ENCODE assay signal across 23 mouse cellular contexts in the genomic region with DNA sequence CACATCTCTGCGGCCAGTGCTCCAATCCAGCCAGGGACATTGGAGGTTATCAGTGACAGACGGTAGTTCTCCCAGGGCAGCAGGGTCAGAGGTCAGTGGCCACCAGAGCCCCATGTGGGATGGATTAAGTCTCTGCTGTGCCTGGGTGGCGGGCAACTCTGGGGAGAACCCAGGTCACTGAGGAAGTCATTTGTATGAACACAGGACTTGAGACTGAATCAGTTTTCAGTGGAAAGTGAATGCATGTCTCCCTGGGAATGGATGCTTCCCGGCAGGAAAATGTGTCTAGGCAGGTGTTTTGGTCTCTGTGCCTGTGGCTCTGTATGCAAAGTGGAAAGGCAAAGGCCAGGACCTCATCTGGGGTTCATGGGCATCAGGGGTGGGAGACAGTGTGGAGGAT.
A peak's percentile ranks its signal among the peaks of the same experiment; 100 is the strongest.
DNase-seq lines count a peak whose midpoint lies in the region; ATAC-seq and TF ChIP-seq lines count a peak whose summit lies in the region.
"Had no signal": no experiment of that assay in that cellular context is flagged by ENCODE, and none has a peak within 500 bp of the region (broad histone marks: within the 10 kb centered on the region; RNA-seq: fewer than 3 reads in every experiment).

No protein-coding gene starts in this region.

- H3K9ac ChIP-seq in hindbrain, postnatal 0 days (replicated peaks; ENCODE audit: low read length) = no peak overlapping the region
- H3K9ac ChIP-seq in kidney, embryonic 16.5 days (replicated peaks; ENCODE audit: low read length) = no peak overlapping the region
- H3K9ac ChIP-seq: embryonic facial prominence, embryonic 12.5 days; forebrain, embryonic 13.5 days; forebrain, embryonic 15.5 days had no signal

- peak; percentile 70 for DNase-seq in embryo, embryonic 10 days (ENCODE audit: low spot score)
- no peak for DNase-seq in embryo, embryonic 10.5 days (ENCODE audit: low spot score)
- no peak for DNase-seq in hindbrain, embryonic 10.5 days (ENCODE audit: low spot score)
- DNase-seq in hindbrain, postnatal 0 days (ENCODE audit: low spot score) = no peak
- DNase-seq in embryo, embryonic 11 days = peak; percentile 25
- peak; percentile 42 for DNase-seq in embryonic facial prominence, embryonic 10.5 days (ENCODE audit: low spot score)
- DNase-seq in MN1 (ENCODE audit: low spot score) = no peak
- DNase-seq: adrenal gland, adult 2 months; adrenal gland, postnatal 10 days; adrenal gland, postnatal 25 days; B cell, adult 2 months; cerebellum, adult 11 months; cerebellum, adult 18-20 months; cerebellum, adult 8-10 months; cerebellum, adult 9-11 months; cerebellum, postnatal 14 days; cerebellum, postnatal 36 days had no signal

- ATAC-seq in hindbrain, postnatal 0 days = no peak
- no peak for ATAC-seq in kidney, embryonic 16.5 days (ENCODE audit: low FRiP score, low TSS enrichment)
- ATAC-seq: CD4-positive, CD25-positive, alpha-beta regulatory T cell, adult 4 months; forebrain, embryonic 13.5 days; forebrain, embryonic 15.5 days had no signal

- WGBS in hindbrain, embryonic 10.5 days = 12% methylated on average over 4 of the region's 4 CpGs
- WGBS in hindbrain, postnatal 0 days = 32% methylated on average over 4 of the region's 4 CpGs
- WGBS in embryonic facial prominence, embryonic 10.5 days = 13% methylated on average over 4 of the region's 4 CpGs
- 43% methylated on average over 4 of the region's 4 CpGs for WGBS in kidney, embryonic 16.5 days

- peak overlapping the region; percentile 71; the same call in 1 of the 2 replicates for H3K27ac ChIP-seq in hindbrain, embryonic 10.5 days
- H3K27ac ChIP-seq in hindbrain, postnatal 0 days = no peak overlapping the region
- H3K27ac ChIP-seq in embryonic facial prominence, embryonic 10.5 days (replicated peaks) = no peak overlapping the region
- no peak overlapping the region for H3K27ac ChIP-seq in kidney, embryonic 16.5 days (ENCODE audit: low read length)
- H3K27ac ChIP-seq: embryonic facial prominence, embryonic 12.5 days; forebrain, embryonic 13.5 days; forebrain, embryonic 15.5 days had no signal

- H3K9me3 ChIP-seq in hindbrain, embryonic 10.5 days = no peaks in the 10 kb centered on the region
- no peaks in the 10 kb centered on the region for H3K9me3 ChIP-seq in hindbrain, postnatal 0 days (ENCODE audit: low read length)
- no peaks in the 10 kb centered on the region for H3K9me3 ChIP-seq in embryonic facial prominence, embryonic 10.5 days
- H3K9me3 ChIP-seq in kidney, embryonic 16.5 days (ENCODE audit: low read length) = no peaks in the 10 kb centered on the region
- H3K9me3 ChIP-seq: embryonic facial prominence, embryonic 12.5 days; forebrain, embryonic 13.5 days; forebrain, embryonic 15.5 days had no signal

- peaks cover 36% of the 10 kb centered on the region for H3K4me1 ChIP-seq in hindbrain, embryonic 10.5 days (replicated peaks)
- H3K4me1 ChIP-seq in hindbrain, postnatal 0 days (ENCODE audit: insufficient read depth, low read length) = no peaks in the 10 kb centered on the region
- peaks cover 47% of the 10 kb centered on the region for H3K4me1 ChIP-seq in embryonic facial prominence, embryonic 10.5 days
- peaks cover 9% of the 10 kb centered on the region for H3K4me1 ChIP-seq in kidney, embryonic 16.5 days (ENCODE audit: insufficient read depth, low read length)
- H3K4me1 ChIP-seq: forebrain, embryonic 13.5 days; forebrain, embryonic 15.5 days had no signal

- no peak overlapping the region for H3K4me3 ChIP-seq in hindbrain, embryonic 10.5 days
- H3K4me3 ChIP-seq in hindbrain, postnatal 0 days (ENCODE audit: low read length) = no peak overlapping the region
- no peak overlapping the region for H3K4me3 ChIP-seq in embryonic facial prominence, embryonic 10.5 days
- H3K4me3 ChIP-seq in kidney, embryonic 16.5 days (ENCODE audit: low read length) = no peak overlapping the region
- H3K4me3 ChIP-seq: embryonic facial prominence, embryonic 12.5 days; forebrain, embryonic 13.5 days; forebrain, embryonic 15.5 days had no signal

- no peaks in the 10 kb centered on the region for H3K36me3 ChIP-seq in hindbrain, embryonic 10.5 days
- no peaks in the 10 kb centered on the region for H3K36me3 ChIP-seq in hindbrain, postnatal 0 days (ENCODE audit: insufficient read depth, low read length)
- H3K36me3 ChIP-seq in embryonic facial prominence, embryonic 10.5 days (replicated peaks) = no peaks in the 10 kb centered on the region
- no peaks in the 10 kb centered on the region for H3K36me3 ChIP-seq in kidney, embryonic 16.5 days (ENCODE audit: insufficient read depth, low read length)
- H3K36me3 ChIP-seq: embryonic facial prominence, embryonic 12.5 days; forebrain, embryonic 15.5 days; G1E had no signal

- TF ChIP-seq CTCF in hindbrain, postnatal 0 days (IDR thresholded peaks at IDR 0.05; ENCODE audit: low read depth) = no peak

- H3K4me2 ChIP-seq in hindbrain, postnatal 0 days (ENCODE audit: low read depth, low read length) = no peak overlapping the region
- no peak overlapping the region for H3K4me2 ChIP-seq in kidney, embryonic 16.5 days (replicated peaks; ENCODE audit: low read depth, low read length)
- H3K4me2 ChIP-seq: embryonic facial prominence, embryonic 12.5 days; forebrain, embryonic 13.5 days; forebrain, embryonic 15.5 days had no signal

- peaks cover 95% of the 10 kb centered on the region for H3K27me3 ChIP-seq in hindbrain, embryonic 10.5 days (ENCODE audit: insufficient read depth, poor library complexity, severe bottlenecking)
- H3K27me3 ChIP-seq in hindbrain, postnatal 0 days (ENCODE audit: insufficient read depth, low read length) = no peaks in the 10 kb centered on the region
- H3K27me3 ChIP-seq in embryonic facial prominence, embryonic 10.5 days (replicated peaks; ENCODE audit: low read depth, poor library complexity, severe bottlenecking) = peaks cover 99% of the 10 kb centered on the region
- peaks cover 37% of the 10 kb centered on the region for H3K27me3 ChIP-seq in kidney, embryonic 16.5 days (ENCODE audit: insufficient read depth, low read length)

Comparison
In these comparisons a context has a peak if more than half of its experiments do, and no peak if none do; other contexts are left out.
1. DNase-seq: peak in embryo, embryonic 10 days (single experiment), embryo, embryonic 11 days (single experiment) and embryonic facial prominence, embryonic 10.5 days (single experiment); none in embryo, embryonic 10.5 days (single experiment), hindbrain, embryonic 10.5 days (single experiment), hindbrain, postnatal 0 days (single experiment) and MN1 (single experiment).